Mouse (Mus musculus) bone marrow, adult 2 months (tissue): ENCODE measurements around the gene Trappc6a.

Source experiments
- CTCF ChIP-seq: fragments of 200-500 bp; IDR thresholded peaks from 2 replicates; pipeline ENCODE4 v1.5.1; 2011; ENCODE audit warnings: low read length, control low read depth; ENCODE audit not compliant: control insufficient read depth, insufficient read depth
- POLR2A ChIP-seq: fragments of 200-500 bp; IDR thresholded peaks from 2 replicates; pipeline ENCODE4 v1.6.1; 2011; ENCODE audit warnings: low read depth, mild to moderate bottlenecking, control low read depth, low read length, borderline replicate concordance; ENCODE audit not compliant: control insufficient read depth

GRCm38 (mm10) chr7:19517652-19518365, 9.6 kb downstream of the Trappc6a start, which contains the start of gene Nkpd1:
- peak; percentile 34; the same call in 1 of the 2 replicates for TF ChIP-seq CTCF
- no peak for TF ChIP-seq POLR2A
